Mouse (Mus musculus) limb, embryonic 15.5 days (tissue): ENCODE measurements at regions not wholly inside any gene's neighbourhood (a gene's known extent, or its start where the extent isn't known, plus 50 kb on each side); places are given as distances from the start of the nearest gene placed in this dataset.
A peak's percentile ranks its signal among the peaks of the same experiment; 100 is the strongest.

Source experiments
- ATAC-seq: fragments of 200-750 bp; cut with Nextera tagmentation; 2 replicates; pipeline ENCODE4 v1.8.0; 2017; ENCODE audit warnings: low read depth, moderate TSS enrichment; ENCODE audit not compliant: insufficient number of reproducible peaks, low FRiP score, low TSS enrichment
- H3K27ac ChIP-seq: fragments of 300-500 bp; sonication (generic); 2 replicates; pipeline ENCODE4 v1.5.1; 2015; ENCODE audit warnings: moderate library complexity, mild to moderate bottlenecking, inconsistent platforms
- H3K27me3 ChIP-seq: fragments of 300-500 bp; sonication (generic); 2 replicates; pipeline ENCODE4 v1.6.1; 2015; ENCODE audit warnings: inconsistent platforms
- H3K36me3 ChIP-seq: fragments of 300-500 bp; sonication (generic); 2 replicates; pipeline ENCODE4 v1.6.1; 2015; ENCODE audit warnings: inconsistent platforms
- H3K4me1 ChIP-seq: fragments of 300-500 bp; sonication (generic); 2 replicates; pipeline ENCODE4 v1.6.1; 2015; ENCODE audit warnings: inconsistent platforms
- H3K4me2 ChIP-seq: fragments of 300-500 bp; sonication (generic); 2 replicates; pipeline ENCODE4 v1.6.1; 2015; ENCODE audit warnings: mild to moderate bottlenecking, inconsistent platforms
- H3K4me3 ChIP-seq: fragments of 300-500 bp; sonication (generic); 2 replicates; pipeline ENCODE4 v1.5.1; 2015; ENCODE audit warnings: mild to moderate bottlenecking, inconsistent platforms
- H3K9ac ChIP-seq: fragments of 300-500 bp; sonication (generic); 2 replicates; pipeline ENCODE4 v1.6.1; 2015; ENCODE audit warnings: inconsistent platforms
- H3K9me3 ChIP-seq: fragments of 300-500 bp; sonication (generic); 2 replicates; pipeline ENCODE4 v1.6.1; 2016; ENCODE audit warnings: inconsistent platforms
- WGBS: fragments of 180-500 bp; shearing (Covaris S2); methylation state at CpG from one replicate; pipeline ENCODE4 v1.1.7; 2015; 5-methylcytosine and 5-hydroxymethylcytosine counted together

DNA sequence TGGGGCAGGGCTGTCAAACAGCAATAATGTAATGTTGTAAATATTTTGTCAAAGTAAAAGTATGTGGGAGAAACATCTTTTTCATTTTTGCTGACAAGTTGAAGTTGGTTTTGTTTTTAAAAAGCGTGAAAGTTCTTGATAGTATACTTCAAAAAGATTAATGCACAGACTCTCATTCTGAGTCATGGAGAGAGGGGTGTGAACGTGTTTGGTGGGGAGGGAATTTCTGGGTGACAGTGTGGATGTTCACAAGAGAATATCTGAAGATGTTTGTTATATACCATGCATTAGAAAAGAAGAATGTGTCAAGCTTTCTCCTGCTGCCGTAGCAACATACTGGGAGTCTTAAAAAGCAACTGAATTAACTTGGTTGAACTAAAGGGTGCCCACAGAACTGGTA is 57.0 kb downstream of the Rps29 start:
- Histone ChIP-seq H3K4me3 (no peak overlapping the region), H3K27me3 (no peaks in the 10 kb centered on the region), H3K27ac (no peak overlapping the region), H3K4me1 (no peaks in the 10 kb centered on the region), H3K4me2 (no peak overlapping the region), H3K9ac (no peak overlapping the region), H3K9me3 (no peaks in the 10 kb centered on the region), H3K36me3 (no peaks in the 10 kb centered on the region)
- WGBS: 71% methylated on average over 3 of the region's 3 CpGs
- no peak for ATAC-seq

DNA sequence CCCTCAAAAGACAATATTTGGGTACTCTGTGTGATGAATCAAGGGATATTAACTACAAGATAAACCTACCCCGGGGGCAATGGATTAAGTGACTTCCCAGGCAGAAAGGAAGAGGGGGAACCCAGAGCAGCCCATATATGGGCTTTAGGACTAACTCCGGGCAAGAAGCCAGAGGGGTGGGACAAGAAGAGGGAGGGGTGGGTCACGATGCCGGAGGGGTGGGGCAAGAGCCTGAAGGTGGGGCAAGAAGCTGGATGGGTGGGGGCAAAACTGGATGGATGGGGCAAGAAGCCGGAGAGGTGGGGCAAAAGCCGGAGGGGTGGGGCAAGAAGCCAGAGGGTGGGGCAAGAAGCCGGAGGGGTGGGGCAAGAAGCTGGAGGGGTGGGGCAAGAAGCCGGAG is 64.1 kb downstream of the Rps29 start:
- ATAC-seq: no peak
- WGBS: 73% methylated on average over 8 of the region's 8 CpGs

DNA sequence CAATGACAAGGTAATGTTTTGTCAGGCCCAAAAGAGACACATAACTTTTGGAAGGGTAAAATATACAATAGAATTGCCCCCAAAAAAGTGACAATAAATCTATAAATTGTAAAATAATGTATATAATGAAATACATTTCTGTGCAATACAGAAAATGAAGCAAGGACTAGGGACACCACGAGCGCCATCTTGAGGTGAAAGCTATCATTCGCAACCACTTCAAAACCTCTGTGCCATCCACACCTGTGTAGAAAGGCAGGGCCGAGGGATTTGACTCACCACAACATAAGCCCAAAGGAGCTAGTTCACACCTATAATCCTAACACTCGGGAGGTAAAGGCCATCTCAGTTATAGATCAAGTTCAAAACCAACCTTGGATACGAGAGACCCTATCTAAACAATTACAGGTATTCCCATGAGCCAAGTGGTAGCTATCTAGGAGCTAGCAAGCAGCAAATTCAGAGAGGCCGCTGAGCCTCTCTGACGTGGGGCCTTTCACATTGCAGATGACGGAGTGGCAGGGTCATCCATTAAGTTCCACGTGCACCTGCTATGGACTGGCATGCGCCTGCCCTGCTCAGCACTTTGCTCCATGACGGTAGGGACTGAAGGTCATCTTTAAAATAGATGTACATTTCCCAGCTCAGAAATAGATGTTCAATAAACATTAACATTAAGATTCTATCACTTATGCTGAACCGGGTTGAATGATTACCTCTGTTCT is 65.8 kb downstream of the Rps29 start:
- no peak overlapping the region for H3K27ac ChIP-seq
- H3K9ac ChIP-seq: no peak overlapping the region
- H3K36me3 ChIP-seq: no peaks in the 10 kb centered on the region
- H3K4me3 ChIP-seq: no peak overlapping the region
- H3K4me1 ChIP-seq: 0 out of 2 replicates have a peak, but pooled peaks cover 5% of the 10 kb centered on the region
- H3K9me3 ChIP-seq: no peaks in the 10 kb centered on the region
- no peak overlapping the region for H3K4me2 ChIP-seq
- no peaks in the 10 kb centered on the region for H3K27me3 ChIP-seq
- ATAC-seq: no peak
- WGBS: 58% methylated on average over 13 of the region's 13 CpGs

More for the DNA sequence above, 64.1 kb downstream of the Rps29 start:
- Histone ChIP-seq H3K4me3 (no peak overlapping the region), H3K4me1 (0 out of 2 replicates have a peak, but pooled peaks cover 5% of the 10 kb centered on the region), H3K9me3 (no peaks in the 10 kb centered on the region), H3K9ac (no peak overlapping the region), H3K27me3 (no peaks in the 10 kb centered on the region), H3K4me2 (no peak overlapping the region), H3K27ac (no peak overlapping the region), H3K36me3 (no peaks in the 10 kb centered on the region)

- no peaks in the 10 kb centered on the region for H3K27me3 ChIP-seq
- H3K27ac ChIP-seq: no peak overlapping the region
- peaks cover 10% of the 10 kb centered on the region for H3K4me1 ChIP-seq
- no peaks in the 10 kb centered on the region for H3K9me3 ChIP-seq
- no peak overlapping the region for H3K4me2 ChIP-seq
- no peak overlapping the region for H3K4me3 ChIP-seq
- WGBS: 65% methylated on average over 9 of the region's 9 CpGs
- no peak for ATAC-seq
- H3K36me3 ChIP-seq: no peaks in the 10 kb centered on the region
- no peak overlapping the region for H3K9ac ChIP-seq
These were observed 70.9 kb downstream of the Rps29 start for GRCm38 (mm10) chr12:69087928-69088609.

- H3K36me3 ChIP-seq: no peaks in the 10 kb centered on the region
- H3K4me1 ChIP-seq: peaks cover 10% of the 10 kb centered on the region
- H3K9ac ChIP-seq: no peak overlapping the region
- no peak overlapping the region for H3K27ac ChIP-seq
- peak overlapping the region; percentile 25 for H3K4me3 ChIP-seq
- ATAC-seq: 0 out of 2 replicates have a peak, but pooled peaks have one; percentile 33
- WGBS: 13% methylated on average over 19 of the region's 19 CpGs
- no peaks in the 10 kb centered on the region for H3K27me3 ChIP-seq
- H3K9me3 ChIP-seq: no peaks in the 10 kb centered on the region
- peak overlapping the region; percentile 50 for H3K4me2 ChIP-seq
These were observed 73.3 kb downstream of the Rps29 start for GRCm38 (mm10) chr12:69085522-69086179.

GRCm38 (mm10) chr12:69084656-69085055 is 74.3 kb downstream of the Rps29 start:
- Histone ChIP-seq H3K4me3 (no peak overlapping the region), H3K27ac (no peak overlapping the region), H3K9ac (no peak overlapping the region), H3K4me1 (peaks cover 10% of the 10 kb centered on the region), H3K27me3 (no peaks in the 10 kb centered on the region), H3K4me2 (peak overlapping the region; percentile 50; the same call in 1 of the 2 replicates), H3K36me3 (no peaks in the 10 kb centered on the region), H3K9me3 (no peaks in the 10 kb centered on the region)
- ATAC-seq: no peak
- 66% methylated on average over 5 of the region's 5 CpGs for WGBS

DNA sequence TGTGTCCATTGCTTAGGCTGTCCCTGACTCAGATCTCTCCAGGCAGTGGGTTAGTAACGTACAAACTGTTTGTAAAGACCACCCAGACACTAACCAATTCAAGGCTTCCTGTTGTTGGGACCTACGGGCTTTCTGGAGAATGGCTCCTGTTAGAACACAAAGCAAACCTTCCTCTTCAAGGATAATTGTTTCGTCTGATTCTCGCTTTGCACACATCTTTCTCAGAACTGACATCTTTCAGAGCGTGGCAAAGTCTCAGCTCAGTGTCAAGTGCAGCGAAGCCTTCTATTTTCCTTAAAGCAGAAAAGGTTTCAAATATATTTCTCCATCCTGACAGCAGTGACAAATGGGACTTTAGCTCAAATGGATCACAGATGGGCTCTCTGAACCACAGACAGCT is 76.9 kb downstream of the Rps29 start:
- Histone ChIP-seq H3K9ac (no peak overlapping the region), H3K9me3 (no peaks in the 10 kb centered on the region), H3K36me3 (no peaks in the 10 kb centered on the region), H3K4me3 (no peak overlapping the region), H3K4me1 (peaks cover 10% of the 10 kb centered on the region), H3K4me2 (no peak overlapping the region), H3K27me3 (no peaks in the 10 kb centered on the region), H3K27ac (no peak overlapping the region)
- ATAC-seq: no peak
- 39% methylated on average over 6 of the region's 6 CpGs for whole genome bisulfite sequencing

- Histone ChIP-seq H3K36me3 (no peaks in the 10 kb centered on the region), H3K4me1 (no peaks in the 10 kb centered on the region), H3K9me3 (no peaks in the 10 kb centered on the region), H3K9ac (no peak overlapping the region), H3K27me3 (no peaks in the 10 kb centered on the region), H3K27ac (no peak overlapping the region), H3K4me2 (no peak overlapping the region), H3K4me3 (no peak overlapping the region)
- no peak for ATAC-seq
- WGBS: 83% methylated on average over 4 of the region's 4 CpGs
These were observed 119.4 kb downstream of the Rps29 start for GRCm38 (mm10) chr12:69039553-69039952.

DNA sequence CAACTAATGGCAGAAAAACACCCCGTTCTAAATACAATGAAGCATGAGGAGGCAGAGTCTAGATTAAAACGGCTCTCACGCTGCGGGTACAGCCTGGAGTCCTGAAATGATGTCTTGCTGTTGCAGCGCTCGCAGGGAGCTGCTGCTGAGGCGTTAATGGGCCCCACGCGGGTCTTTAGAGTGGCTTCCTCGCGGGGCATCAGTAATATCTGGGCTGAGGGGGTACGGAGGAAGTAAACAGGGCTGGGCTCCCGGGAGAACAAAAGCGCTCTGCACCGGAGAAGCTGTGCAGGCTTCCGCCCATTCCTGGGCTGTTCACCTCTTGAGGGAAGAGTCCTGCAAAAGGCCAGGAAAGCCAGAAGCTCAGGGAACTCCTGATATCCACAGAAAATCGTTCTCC is 135.4 kb downstream of the Rps29 start:
- H3K9me3 ChIP-seq: no peaks in the 10 kb centered on the region
- no peaks in the 10 kb centered on the region for H3K4me1 ChIP-seq
- H3K4me2 ChIP-seq: 0 out of 2 replicates have a peak overlapping the region, but pooled peaks have one; percentile 17
- H3K27me3 ChIP-seq: no peaks in the 10 kb centered on the region
- 40% methylated on average over 17 of the region's 17 CpGs for WGBS
- no peak for ATAC-seq
- no peaks in the 10 kb centered on the region for H3K36me3 ChIP-seq
- H3K9ac ChIP-seq: no peak overlapping the region
- no peak overlapping the region for H3K4me3 ChIP-seq
- H3K27ac ChIP-seq: no peak overlapping the region

DNA sequence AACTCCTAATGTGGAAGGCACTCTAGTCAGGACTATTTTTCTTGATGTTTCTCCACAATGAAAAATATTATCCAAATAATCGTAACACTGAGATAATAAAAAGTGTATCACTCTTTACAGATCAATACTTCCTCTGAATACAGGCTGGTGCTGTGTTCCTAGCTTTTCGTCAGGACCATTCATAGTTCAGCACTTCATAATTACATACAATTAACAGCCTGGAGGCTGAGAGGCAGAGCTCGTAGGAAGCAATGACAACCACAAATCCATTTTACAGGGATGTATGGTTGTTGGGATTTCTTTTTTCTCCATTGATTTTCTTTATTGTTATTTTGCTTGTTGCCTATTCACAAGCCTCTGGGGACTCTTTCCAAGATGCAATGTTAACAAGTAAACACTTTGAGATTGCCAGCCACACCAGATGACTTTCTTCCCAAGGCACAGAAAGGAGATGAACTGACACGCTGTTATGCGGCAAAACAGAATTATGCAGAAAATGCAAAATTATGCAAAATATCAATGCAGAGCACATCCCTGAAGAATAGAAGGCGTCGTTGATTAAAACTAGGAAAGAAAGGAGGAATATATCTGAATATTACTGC is 142.2 kb downstream of the Rps29 start:
- Histone ChIP-seq H3K27me3 (no peaks in the 10 kb centered on the region), H3K36me3 (no peaks in the 10 kb centered on the region), H3K4me1 (no peaks in the 10 kb centered on the region), H3K27ac (no peak overlapping the region), H3K4me3 (no peak overlapping the region), H3K4me2 (no peak overlapping the region), H3K9me3 (no peaks in the 10 kb centered on the region), H3K9ac (no peak overlapping the region)
- 83% methylated on average over 7 of the region's 7 CpGs for WGBS
- no peak for ATAC-seq

DNA sequence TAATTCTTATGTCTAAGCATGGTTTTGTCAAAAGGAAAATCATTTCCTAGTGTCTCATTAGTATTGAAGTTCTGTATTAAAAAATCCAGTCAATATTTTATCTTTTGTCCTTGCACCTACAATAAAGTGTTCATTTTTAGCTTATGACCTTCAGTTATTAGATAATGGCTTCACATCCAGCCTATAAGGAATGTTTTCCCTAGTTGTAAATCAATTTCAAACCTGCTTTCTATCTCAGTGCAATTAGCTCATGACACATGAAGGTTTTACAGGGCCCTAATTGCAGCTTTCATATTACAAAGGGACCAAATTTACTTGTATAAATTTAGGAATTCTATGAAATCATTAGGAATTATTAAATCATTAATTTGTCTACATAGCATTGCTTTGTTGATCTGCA is 153.8 kb downstream of the Rps29 start:
- Histone ChIP-seq H3K9me3 (no peaks in the 10 kb centered on the region), H3K9ac (no peak overlapping the region), H3K4me1 (no peaks in the 10 kb centered on the region), H3K27ac (no peak overlapping the region), H3K4me3 (no peak overlapping the region), H3K36me3 (no peaks in the 10 kb centered on the region), H3K27me3 (no peaks in the 10 kb centered on the region), H3K4me2 (no peak overlapping the region)
- ATAC-seq: no peak

DNA sequence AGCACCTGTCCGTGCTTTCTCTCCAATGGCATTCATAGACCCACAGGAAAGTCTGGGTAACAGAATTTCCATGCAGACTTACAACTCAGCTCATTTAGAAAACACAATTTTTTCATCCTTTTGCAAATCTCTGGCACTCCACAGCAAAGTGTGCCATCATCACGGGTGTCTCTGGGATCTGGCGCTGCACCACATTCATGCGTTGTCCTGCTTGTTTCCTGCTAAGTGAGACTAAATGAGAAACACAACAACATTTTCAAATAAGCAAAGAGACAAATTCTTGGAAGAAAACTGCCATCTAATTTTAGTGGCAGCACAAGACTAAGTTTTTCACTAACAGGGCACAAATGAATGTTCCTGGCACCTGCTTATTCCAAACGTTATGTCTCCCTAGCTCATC is 156.9 kb downstream of the Rps29 start:
- H3K9me3 ChIP-seq: no peaks in the 10 kb centered on the region
- ATAC-seq: no peak
- no peak overlapping the region for H3K27ac ChIP-seq
- no peak overlapping the region for H3K4me2 ChIP-seq
- H3K4me3 ChIP-seq: no peak overlapping the region
- no peak overlapping the region for H3K9ac ChIP-seq
- no peaks in the 10 kb centered on the region for H3K4me1 ChIP-seq
- 87% methylated on average over 5 of the region's 5 CpGs for WGBS
- H3K36me3 ChIP-seq: no peaks in the 10 kb centered on the region
- H3K27me3 ChIP-seq: no peaks in the 10 kb centered on the region
